Mouse (Mus musculus) MEL (cell line): ENCODE results near the gene Alpk1. TPM values are rescaled to one million over a fixed set of nuclear protein-coding genes. Genes with fewer than 3 reads are reported as not detected.
A peak's percentile ranks its signal among the peaks of the same experiment; 100 is the strongest.

Source experiments
- DNase-seq: peaks from one replicate; pipeline ENCODE4 v3.0.0; 2011; ENCODE audit warnings: low read depth, low spot score
- H3K27ac ChIP-seq: 2 replicates; pipeline ENCODE4 v1.5.1; 2012; ENCODE audit warnings: low read depth, mild to moderate bottlenecking, control low read depth, low read length, moderate library complexity; ENCODE audit not compliant: control insufficient read depth
- H3K27me3 ChIP-seq, 2 experiments: fragments of 150-350 bp in 1 of 2; sonication (generic) in 1 of 2; 2 replicates each; pipeline ENCODE4 v1.6.1; 2012; ENCODE audit warnings: low read length in 2 of 2, mild to moderate bottlenecking in 2 of 2, improper control_type of control experiment in 1 of 2, moderate library complexity in 1 of 2; ENCODE audit not compliant: insufficient read depth in 2 of 2, control insufficient read depth in 1 of 2
- H3K36me3 ChIP-seq, 2 experiments: 2 replicates each; pipeline ENCODE4 v1.6.1; 2012 to 2014; ENCODE audit warnings: low read length in 2 of 2, improper control_type of control experiment in 1 of 2, inconsistent platforms in 1 of 2, mild to moderate bottlenecking in 1 of 2; ENCODE audit not compliant: insufficient read depth in 2 of 2, control insufficient read depth in 1 of 2
- H3K4me1 ChIP-seq, 2 experiments: fragments of 150-350 bp in 1 of 2; sonication (generic) in 1 of 2; 2 replicates each; pipeline ENCODE4 v1.6.1; 2012; ENCODE audit warnings: low read length in 2 of 2, improper control_type of control experiment in 1 of 2, mild to moderate bottlenecking in 1 of 2; ENCODE audit not compliant: insufficient read depth in 2 of 2, control insufficient read depth in 1 of 2
- H3K4me3 ChIP-seq, 2 experiments: fragments of 150-350 bp in 1 of 2; sonication (generic) in 1 of 2; 2 replicates each; pipeline ENCODE4 v1.5.1; 2012; ENCODE audit warnings: low read depth in 2 of 2, low read length in 2 of 2, mild to moderate bottlenecking in 2 of 2, moderate library complexity in 2 of 2, control low read depth in 1 of 2, improper control_type of control experiment in 1 of 2; ENCODE audit not compliant: control insufficient read depth in 1 of 2, insufficient read depth in 1 of 2
- H3K79me2 ChIP-seq: 2 replicates; pipeline ENCODE4 v1.6.1; 2012; ENCODE audit warnings: mild to moderate bottlenecking, low read length, moderate library complexity; ENCODE audit not compliant: control insufficient read depth, poor library complexity, insufficient read depth
- H3K9ac ChIP-seq: 2 replicates; pipeline ENCODE4 v1.6.1; 2012; ENCODE audit warnings: low read depth, mild to moderate bottlenecking, control low read depth, low read length, moderate library complexity; ENCODE audit not compliant: control insufficient read depth, poor library complexity, severe bottlenecking
- H3K9me3 ChIP-seq: fragments of 150-350 bp; sonication (generic); replicated peaks from 2 replicates; pipeline ENCODE4 v1.6.1; 2012; ENCODE audit warnings: mild to moderate bottlenecking, low read length, improper control_type of control experiment, moderate library complexity; ENCODE audit not compliant: insufficient read depth
- BHLHE40 ChIP-seq: IDR thresholded peaks from 2 replicates; pipeline ENCODE4 v1.6.1; 2012; ENCODE audit warnings: low read depth, mild to moderate bottlenecking, inconsistent platforms, low read length, improper control_type of control experiment, borderline replicate concordance
- CHD1 ChIP-seq: IDR thresholded peaks from 2 replicates; pipeline ENCODE4 v1.6.1; 2012; ENCODE audit warnings: low read depth, mild to moderate bottlenecking, inconsistent platforms, low read length, improper control_type of control experiment
- CHD2 ChIP-seq: IDR thresholded peaks from 2 replicates; pipeline ENCODE4 v1.6.1; 2011; ENCODE audit warnings: low read length, improper control_type of control experiment
- CTCF ChIP-seq, 3 experiments: IDR thresholded peaks in 2 of 3; conservative IDR thresholded peaks in 1 of 3; 2 replicates each; pipeline ENCODE4 v1.5.1; 2011 to 2012; ENCODE audit warnings: low read length in 3 of 3, low read depth in 2 of 3, mild to moderate bottlenecking in 2 of 3, improper control_type of control experiment in 1 of 3, inconsistent platforms in 1 of 3, mixed read lengths in 1 of 3, moderate library complexity in 1 of 3; ENCODE audit not compliant: control insufficient read depth in 1 of 3, insufficient read depth in 1 of 3, poor library complexity in 1 of 3, severe bottlenecking in 1 of 3
- EP300 ChIP-seq, 2 experiments: IDR thresholded peaks; 2 replicates each; pipeline ENCODE4 v1.6.1; 2011; ENCODE audit warnings: improper control_type of control experiment in 2 of 2, low read length in 2 of 2, low read depth in 1 of 2, mild to moderate bottlenecking in 1 of 2
- GATA1 ChIP-seq: IDR thresholded peaks from 2 replicates; pipeline ENCODE4 v1.6.1; 2011; ENCODE audit warnings: low read depth, low read length, improper control_type of control experiment
- HCFC1 ChIP-seq: IDR thresholded peaks from 2 replicates; pipeline ENCODE4 v1.6.1; 2012; ENCODE audit warnings: low read depth, mild to moderate bottlenecking, inconsistent platforms, low read length, improper control_type of control experiment, moderate library complexity
- KAT2A ChIP-seq: conservative IDR thresholded peaks from 2 replicates; pipeline ENCODE4 v1.6.1; 2012; ENCODE audit warnings: low read depth, low read length, improper control_type of control experiment, inconsistent platforms
- MAFK ChIP-seq: IDR thresholded peaks from 2 replicates; pipeline ENCODE4 v1.6.1; 2011; ENCODE audit warnings: low read depth, mild to moderate bottlenecking, low read length, improper control_type of control experiment, borderline replicate concordance
- MAX ChIP-seq: IDR thresholded peaks from 2 replicates; pipeline ENCODE4 v1.6.1; 2011; ENCODE audit warnings: low read length, improper control_type of control experiment
- MAZ ChIP-seq: IDR thresholded peaks from 2 replicates; pipeline ENCODE4 v1.6.1; 2012; ENCODE audit warnings: low read depth, mild to moderate bottlenecking, inconsistent platforms, low read length, improper control_type of control experiment
- MXI1 ChIP-seq: IDR thresholded peaks from 2 replicates; pipeline ENCODE4 v1.6.1; 2011; ENCODE audit warnings: mild to moderate bottlenecking, low read depth, low read length, improper control_type of control experiment
- MYC ChIP-seq: IDR thresholded peaks from 2 replicates; pipeline ENCODE4 v1.6.1; 2011; ENCODE audit warnings: low read depth, mild to moderate bottlenecking, low read length, improper control_type of control experiment, moderate library complexity
- NELFE ChIP-seq: IDR thresholded peaks from 2 replicates; pipeline ENCODE4 v1.6.1; 2011; ENCODE audit warnings: low read depth, low read length, improper control_type of control experiment
- NRF1 ChIP-seq: IDR thresholded peaks from 2 replicates; pipeline ENCODE4 v1.6.1; 2014; ENCODE audit warnings: low read depth, mild to moderate bottlenecking, inconsistent platforms, low read length, improper control_type of control experiment, moderate library complexity; ENCODE audit not compliant: poor library complexity, insufficient read depth, severe bottlenecking
- POLR2A ChIP-seq, 2 experiments: IDR thresholded peaks; 2 replicates each; pipeline ENCODE4 v1.6.1; 2011 to 2012; ENCODE audit warnings: low read length in 2 of 2, mild to moderate bottlenecking in 2 of 2, control low read depth in 1 of 2, improper control_type of control experiment in 1 of 2, low read depth in 1 of 2, moderate library complexity in 1 of 2; ENCODE audit not compliant: control insufficient read depth in 1 of 2, insufficient read depth in 1 of 2, poor library complexity in 1 of 2
- POLR2AphosphoS2 ChIP-seq: IDR thresholded peaks from 2 replicates; pipeline ENCODE4 v1.6.1; 2011; ENCODE audit warnings: low read length, improper control_type of control experiment
- RAD21 ChIP-seq: IDR thresholded peaks from 2 replicates; pipeline ENCODE4 v1.6.1; 2011; ENCODE audit warnings: mild to moderate bottlenecking, low read depth, low read length, improper control_type of control experiment
- RCOR1 ChIP-seq: IDR thresholded peaks from 2 replicates; pipeline ENCODE4 v1.6.1; 2012; ENCODE audit warnings: low read depth, mild to moderate bottlenecking, inconsistent platforms, low read length, improper control_type of control experiment
- SIN3A ChIP-seq: IDR thresholded peaks from 2 replicates; pipeline ENCODE4 v1.6.1; 2012; ENCODE audit warnings: low read length, improper control_type of control experiment, inconsistent platforms
- SMC3 ChIP-seq: IDR thresholded peaks from 2 replicates; pipeline ENCODE4 v1.6.1; 2011; ENCODE audit warnings: low read depth, low read length, improper control_type of control experiment
- TAL1 ChIP-seq: IDR thresholded peaks from 2 replicates; pipeline ENCODE4 v1.6.1; 2012; ENCODE audit warnings: mild to moderate bottlenecking, inconsistent platforms, low read length, moderate library complexity, mixed read lengths
- TCF12 ChIP-seq: IDR thresholded peaks from 2 replicates; pipeline ENCODE4 v1.6.1; 2014; ENCODE audit warnings: low read depth, mild to moderate bottlenecking, inconsistent platforms, low read length, improper control_type of control experiment, moderate library complexity
- USF1 ChIP-seq: IDR thresholded peaks from 2 replicates; pipeline ENCODE4 v1.6.1; 2014; ENCODE audit warnings: low read depth, mild to moderate bottlenecking, inconsistent platforms, low read length, improper control_type of control experiment, moderate library complexity
- ZC3H11A ChIP-seq: IDR thresholded peaks from 2 replicates; pipeline ENCODE4 v1.6.1; 2012; ENCODE audit warnings: low read depth, mild to moderate bottlenecking, inconsistent platforms, low read length, improper control_type of control experiment
- ZNF384 ChIP-seq: IDR thresholded peaks from 2 replicates; pipeline ENCODE4 v1.6.1; 2012; ENCODE audit warnings: low read depth, mild to moderate bottlenecking, inconsistent platforms, low read length, improper control_type of control experiment
- polyA plus RNA-seq, 2 experiments: library from polyadenylated mRNA; stranded (reverse) in 1 of 2; unstranded in 1 of 2; fragments of >175 nt in 1 of 2; fragments of >200 nt in 1 of 2; gene quantifications; 2 replicates each; pipeline versions ENCODE4 v1.2.1 to v1.2.4; 2012; ENCODE audit warnings: low replicate concordance in 2 of 2, low read depth in 1 of 2; ENCODE audit not compliant: insufficient read length in 2 of 2, insufficient read depth in 1 of 2, missing spikeins in 1 of 2
- total RNA-seq: library from RNA; depleted of rRNA; stranded (reverse); fragments of 300-350 nt; gene quantifications from 2 replicates; pipeline ENCODE4 v1.2.3, GENCODE M21; 2012; rRNA removed

Alpk1 gene
- total RNA-seq, result 1.8 and 2.4 TPM in 2 replicates
- 1 to 10 TPM in 1 of 2 experiments, not detected in 1; 1.8 TPM for polyA plus RNA-seq

- peak within 1 kb of the TSS; percentile 72 to 77 for H3K4me3 ChIP-seq
- no peaks in the 10 kb centered on the region for H3K9me3 ChIP-seq
- DNase-seq, result peak; percentile 88
- H3K36me3 ChIP-seq, result peaks cover 0 to 4% of the 10 kb centered on the region in 2 experiments; a peak in 2 of 4 replicates
- peak within 1 kb of the TSS; percentile 46 for H3K9ac ChIP-seq
- H3K79me2 ChIP-seq, result no peaks in the 10 kb centered on the region
- TF ChIP-seq MXI1, result peak; percentile 86
- TF ChIP-seq SIN3A, result peak; percentile 58; the same call in 1 of the 2 replicates
- peak; percentile 47 to 68 (median 68) for TF ChIP-seq CTCF (IDR thresholded peaks at IDR 0.05 in 2 of 3, conservative IDR thresholded peaks at IDR 0.05 in 1 of 3; ENCODE audit: control insufficient read depth in 1 of 3, insufficient read depth in 1 of 3, low read depth in 2 of 3, low read length in 3 of 3, poor library complexity in 1 of 3, severe bottlenecking in 1 of 3)
- no peak for TF ChIP-seq MAFK
- TF ChIP-seq RAD21, result peak; percentile 41
- TF ChIP-seq BHLHE40, result peak; percentile 39; the same call in 1 of the 2 replicates
- peak; percentile 55; the same call in 1 of the 2 replicates for TF ChIP-seq HCFC1
- no peak for TF ChIP-seq CHD1
- peak; percentile 20; the same call in 1 of the 2 replicates for TF ChIP-seq ZC3H11A
- TF ChIP-seq MAZ, result 0 out of 2 replicates have a peak, but pooled peaks have one; percentile 36
- TF ChIP-seq POLR2A (IDR thresholded peaks at IDR 0.05; ENCODE audit: control insufficient read depth in 1 of 2, insufficient read depth in 1 of 2, low read depth in 1 of 2, low read length in 2 of 2, poor library complexity in 1 of 2), result no peak
- TF ChIP-seq MAX, result peak; percentile 98
- no peak for TF ChIP-seq POLR2AphosphoS2
- peak; percentile 53 for TF ChIP-seq SMC3
- TF ChIP-seq MYC, result peak; percentile 87
- TF ChIP-seq NELFE, result no peak
- H3K27ac ChIP-seq, result peak within 1 kb of the TSS; percentile 69
- no peaks in the 10 kb centered on the region for H3K27me3 ChIP-seq
- H3K4me1 ChIP-seq, result peaks cover 0 to 4% of the 10 kb centered on the region in 2 experiments; a peak in 1 of 4 replicates
These were observed at the start of gene Alpk1 for GRCm38 (mm10) chr3:127780021-127780644. Gene Alpk1, minus strand, starts transcription at chr3:127780527.

- TF ChIP-seq TAL1 (no peak), GATA1 (no peak), MYC (no peak), USF1 (no peak), CHD2 (no peak), EP300 (IDR thresholded peaks at IDR 0.05; ENCODE audit: low read depth in 1 of 2, low read length in 2 of 2) (no peak), BHLHE40 (no peak), MAZ (no peak), MXI1 (no peak), ZNF384 (no peak), TCF12 (no peak), POLR2A (IDR thresholded peaks at IDR 0.05; ENCODE audit: control insufficient read depth in 1 of 2, insufficient read depth in 1 of 2, low read depth in 1 of 2, low read length in 2 of 2, poor library complexity in 1 of 2) (no peak), RCOR1 (no peak), NRF1 (no peak), KAT2A (no peak)
- H3K9me3 ChIP-seq, result no peaks in the 10 kb centered on the region
- peaks cover 4 to 9% of the 10 kb centered on the region in 2 experiments; a peak in 3 of 4 replicates for H3K4me1 ChIP-seq
- H3K36me3 ChIP-seq, result peaks cover 4 to 8% of the 10 kb centered on the region in 2 experiments; a peak in 3 of 4 replicates
- H3K27ac ChIP-seq, result no peak overlapping the region
- H3K79me2 ChIP-seq, result peaks cover 12% of the 10 kb centered on the region
- no peaks in the 10 kb centered on the region for H3K27me3 ChIP-seq
- no peak overlapping the region for H3K9ac ChIP-seq
- no peak for DNase-seq
- no peak overlapping the region for H3K4me3 ChIP-seq
These were observed 46.8 kb upstream of the Alpk1 start for GRCm38 (mm10) chr3:127827123-127827522.
